Mouse (Mus musculus): ENCODE results near the gene Cchcr1.

DNA sequence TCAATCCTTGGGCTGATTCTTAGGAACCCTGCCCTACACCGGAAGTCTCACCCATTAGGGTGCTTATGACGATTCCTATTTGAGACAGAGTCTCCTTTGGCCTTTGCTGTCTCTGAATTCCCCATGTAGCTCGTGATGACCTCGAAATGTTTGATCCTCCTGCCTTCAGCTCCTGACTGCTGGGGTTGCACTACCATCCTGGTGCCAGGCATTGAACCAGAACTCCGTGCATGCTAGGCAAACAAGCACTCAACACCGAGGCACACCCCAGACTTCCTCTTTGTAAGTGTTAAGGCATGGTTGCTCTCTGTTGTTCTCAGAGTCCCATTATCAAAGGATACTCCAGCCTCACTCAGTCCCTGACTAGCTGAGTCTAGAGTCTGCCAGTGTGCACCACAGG, 27.1 kb downstream of the Cchcr1 start:
- no peak for TF ChIP-seq EP300 (IDR thresholded peaks at IDR 0.05; ENCODE audit: low read depth)
- TF ChIP-seq CTCF (IDR thresholded peaks at IDR 0.05; ENCODE audit: low read depth), result no peak
